Mouse (Mus musculus) hindbrain, embryonic 15.5 days (tissue): ENCODE measurements around the gene Baiap3. TPM values are rescaled to one million over a fixed set of nuclear protein-coding genes. Genes with fewer than 3 reads are reported as not detected.
A peak's percentile ranks its signal among the peaks of the same experiment; 100 is the strongest.

Experiments used
- ATAC-seq: fragments of 200-750 bp; cut with Nextera tagmentation; 2 replicates; pipeline ENCODE4 v1.8.0; 2017; ENCODE audit warnings: low read depth, moderate number of reproducible peaks, moderate TSS enrichment; ENCODE audit not compliant: low FRiP score
- H3K27ac ChIP-seq: fragments of 300-500 bp; sonication (generic); replicated peaks from 2 replicates; pipeline ENCODE4 v1.5.1; 2015; ENCODE audit warnings: mild to moderate bottlenecking, inconsistent platforms
- H3K27me3 ChIP-seq: fragments of 300-500 bp; sonication (generic); 2 replicates; pipeline ENCODE4 v1.6.1; 2015; ENCODE audit warnings: control low read depth, inconsistent platforms
- H3K36me3 ChIP-seq: fragments of 300-500 bp; sonication (generic); 2 replicates; pipeline ENCODE4 v1.6.1; 2015; ENCODE audit warnings: control low read depth, inconsistent platforms
- H3K4me1 ChIP-seq: fragments of 300-500 bp; sonication (generic); replicated peaks from 2 replicates; pipeline ENCODE4 v1.6.1; 2015; ENCODE audit warnings: control low read depth, inconsistent platforms
- H3K4me2 ChIP-seq: fragments of 300-500 bp; sonication (generic); 2 replicates; pipeline ENCODE4 v1.6.1; 2015; ENCODE audit warnings: moderate library complexity, mild to moderate bottlenecking, inconsistent platforms
- H3K4me3 ChIP-seq: fragments of 300-500 bp; sonication (generic); 2 replicates; pipeline ENCODE4 v1.5.1; 2015; ENCODE audit warnings: mild to moderate bottlenecking, inconsistent platforms
- H3K9ac ChIP-seq: fragments of 300-500 bp; sonication (generic); 2 replicates; pipeline ENCODE4 v1.6.1; 2015; ENCODE audit warnings: inconsistent platforms
- H3K9me3 ChIP-seq: fragments of 300-500 bp; sonication (generic); 2 replicates; pipeline ENCODE4 v1.6.1; 2016; ENCODE audit warnings: control low read depth, inconsistent platforms
- WGBS: fragments of 180-500 bp; shearing (Covaris S2); methylation state at CpG from one replicate; pipeline ENCODE4 v1.1.7; 2015; 5-methylcytosine and 5-hydroxymethylcytosine counted together
- polyA plus RNA-seq: library from polyadenylated mRNA; unstranded; fragments of >200 nt; fragmentation: Nextera tagmentation; extraction: Ambion mirVana; gene quantifications from 2 replicates; pipeline ENCODE4 v1.2.1, GENCODE M21; 2015

Gene Baiap3
- 19.6 and 20.4 TPM in 2 replicates for polyA plus RNA-seq

GRCm38 (mm10) chr17:25256140-25256754 is at the start of gene Baiap3:
Gene Baiap3 (minus strand): TSS chr17:25256364.
- 0 out of 2 replicates have a peak, but pooled peaks cover 7% of the 10 kb centered on the region for H3K36me3 ChIP-seq
- peaks cover 52% of the 10 kb centered on the region for H3K4me1 ChIP-seq
- H3K27ac ChIP-seq = no peak within 1 kb of the TSS
- peak; percentile 47 for ATAC-seq
- H3K9ac ChIP-seq = peak within 1 kb of the TSS; percentile 3; the same call in 1 of the 2 replicates
- H3K27me3 ChIP-seq = peaks cover 13% of the 10 kb centered on the region
- no peaks in the 10 kb centered on the region for H3K9me3 ChIP-seq
- H3K4me2 ChIP-seq = peak within 1 kb of the TSS; percentile 62
- peak within 1 kb of the TSS; percentile 31 for H3K4me3 ChIP-seq
- WGBS = 5% methylated on average over 35 of the region's 35 CpGs

- Histone ChIP-seq H3K9me3 (no peaks in the 10 kb centered on the region), H3K4me3 (no peak within 1 kb of the TSS), H3K4me1 (no peaks in the 10 kb centered on the region), H3K9ac (no peak within 1 kb of the TSS), H3K27me3 (no peaks in the 10 kb centered on the region), H3K36me3 (no peaks in the 10 kb centered on the region), H3K27ac (no peak within 1 kb of the TSS), H3K4me2 (no peak within 1 kb of the TSS)
- no peak for ATAC-seq
- 83% methylated on average over 5 of the region's 5 CpGs for WGBS
These were observed 41.9 kb upstream of the Baiap3 start, which contains the start of gene Prss34 for GRCm38 (mm10) chr17:25298094-25298493. Gene Prss34 (plus strand): TSS chr17:25298394.

GRCm38 (mm10) chr17:25294111-25294510 is 37.9 kb upstream of the Baiap3 start:
- no peak overlapping the region for H3K4me3 ChIP-seq
- no peak overlapping the region for H3K27ac ChIP-seq
- WGBS = 48% methylated on average over 1 of the region's 1 CpGs

GRCm38 (mm10) chr17:25293495-25293894 is 37.3 kb upstream of the Baiap3 start:
- Histone ChIP-seq H3K9me3 (no peaks in the 10 kb centered on the region), H3K4me2 (no peak overlapping the region), H3K9ac (no peak overlapping the region), H3K27ac (no peak overlapping the region), H3K27me3 (no peaks in the 10 kb centered on the region), H3K36me3 (no peaks in the 10 kb centered on the region), H3K4me3 (no peak overlapping the region), H3K4me1 (no peaks in the 10 kb centered on the region)
- 81% methylated on average over 5 of the region's 5 CpGs for WGBS
- no peak for ATAC-seq

More at GRCm38 (mm10) chr17:25294111-25294510, 37.9 kb upstream of the Baiap3 start:
- H3K9ac ChIP-seq = no peak overlapping the region
- no peak for ATAC-seq
- no peaks in the 10 kb centered on the region for H3K4me1 ChIP-seq
- H3K27me3 ChIP-seq = no peaks in the 10 kb centered on the region
- no peak overlapping the region for H3K4me2 ChIP-seq
- H3K9me3 ChIP-seq = no peaks in the 10 kb centered on the region
- no peaks in the 10 kb centered on the region for H3K36me3 ChIP-seq

- Histone ChIP-seq H3K27me3 (no peaks in the 10 kb centered on the region), H3K9me3 (no peaks in the 10 kb centered on the region), H3K36me3 (no peaks in the 10 kb centered on the region), H3K4me3 (no peak overlapping the region), H3K4me1 (no peaks in the 10 kb centered on the region), H3K4me2 (no peak overlapping the region), H3K9ac (no peak overlapping the region), H3K27ac (no peak overlapping the region)
- ATAC-seq = no peak
- WGBS = 31% methylated on average over 4 of the region's 4 CpGs
These were observed 34.2 kb upstream of the Baiap3 start for GRCm38 (mm10) chr17:25290411-25290810.

GRCm38 (mm10) chr17:25288842-25289241 is 32.7 kb upstream of the Baiap3 start:
- H3K27me3 ChIP-seq = no peaks in the 10 kb centered on the region
- no peak overlapping the region for H3K4me3 ChIP-seq
- H3K4me2 ChIP-seq = no peak overlapping the region
- H3K27ac ChIP-seq = no peak overlapping the region
- 26% methylated on average over 4 of the region's 4 CpGs for WGBS
- no peaks in the 10 kb centered on the region for H3K4me1 ChIP-seq
- H3K36me3 ChIP-seq = no peaks in the 10 kb centered on the region
- no peak overlapping the region for H3K9ac ChIP-seq
- H3K9me3 ChIP-seq = no peaks in the 10 kb centered on the region
- ATAC-seq = no peak

GRCm38 (mm10) chr17:25285033-25285432 is 28.9 kb upstream of the Baiap3 start:
- H3K36me3 ChIP-seq = no peaks in the 10 kb centered on the region
- no peak overlapping the region for H3K9ac ChIP-seq
- no peak overlapping the region for H3K4me2 ChIP-seq
- H3K4me1 ChIP-seq = no peaks in the 10 kb centered on the region
- no peaks in the 10 kb centered on the region for H3K9me3 ChIP-seq
- WGBS = 15% methylated on average over 3 of the region's 3 CpGs
- ATAC-seq = no peak
- no peak overlapping the region for H3K4me3 ChIP-seq
- no peak overlapping the region for H3K27ac ChIP-seq
- H3K27me3 ChIP-seq = no peaks in the 10 kb centered on the region

- H3K4me3 ChIP-seq = no peak overlapping the region
- H3K27me3 ChIP-seq = 0 out of 2 replicates have a peak, but pooled peaks cover 3% of the 10 kb centered on the region
- no peaks in the 10 kb centered on the region for H3K36me3 ChIP-seq
- H3K9ac ChIP-seq = no peak overlapping the region
- H3K4me2 ChIP-seq = peak overlapping the region; percentile 19; the same call in 1 of the 2 replicates
- H3K9me3 ChIP-seq = no peaks in the 10 kb centered on the region
- H3K4me1 ChIP-seq = no peaks in the 10 kb centered on the region
- no peak overlapping the region for H3K27ac ChIP-seq
- no peak for ATAC-seq
- 52% methylated on average over 11 of the region's 11 CpGs for WGBS
These were observed 26.0 kb upstream of the Baiap3 start for GRCm38 (mm10) chr17:25282133-25282532.

- Histone ChIP-seq H3K9me3 (no peaks in the 10 kb centered on the region), H3K27ac (no peak overlapping the region), H3K4me1 (peaks cover 24% of the 10 kb centered on the region), H3K27me3 (0 out of 2 replicates have a peak, but pooled peaks cover 3% of the 10 kb centered on the region), H3K4me2 (no peak overlapping the region), H3K9ac (no peak overlapping the region), H3K4me3 (no peak overlapping the region), H3K36me3 (no peaks in the 10 kb centered on the region)
- 95% methylated on average over 3 of the region's 3 CpGs for WGBS
- no peak for ATAC-seq
These were observed 19.7 kb upstream of the Baiap3 start for GRCm38 (mm10) chr17:25275833-25276232.

- 75% methylated on average over 9 of the region's 9 CpGs for WGBS
- ATAC-seq = no peak
- Histone ChIP-seq H3K9me3 (no peaks in the 10 kb centered on the region), H3K4me1 (peaks cover 34% of the 10 kb centered on the region), H3K27ac (peak within 1 kb of the TSS; percentile 98), H3K36me3 (no peaks in the 10 kb centered on the region), H3K9ac (peak within 1 kb of the TSS; percentile 92), H3K4me3 (peak within 1 kb of the TSS; percentile 92), H3K27me3 (0 out of 2 replicates have a peak, but pooled peaks cover 3% of the 10 kb centered on the region), H3K4me2 (peak within 1 kb of the TSS; percentile 87)
These were observed 18.6 kb upstream of the Baiap3 start, which contains the start of gene Ube2i for GRCm38 (mm10) chr17:25274571-25275346. Gene Ube2i (minus strand): TSS chr17:25274622.

- Histone ChIP-seq H3K4me3 (peak overlapping the region; percentile 92), H3K27me3 (no peaks in the 10 kb centered on the region), H3K36me3 (peaks cover 1% of the 10 kb centered on the region), H3K4me1 (peaks cover 35% of the 10 kb centered on the region), H3K9me3 (no peaks in the 10 kb centered on the region), H3K4me2 (peak overlapping the region; percentile 87), H3K9ac (peak overlapping the region; percentile 92), H3K27ac (peak overlapping the region; percentile 98)
- under 1% methylated on average over 39 of the region's 45 CpGs for WGBS
- ATAC-seq = peak; percentile 89
These were observed 17.7 kb upstream of the Baiap3 start for GRCm38 (mm10) chr17:25273706-25274501.
